ENCODE assay signal across 8 mouse cellular contexts in genomic region chr4:134913413-134913812, GRCm38 (mm10). TPM values are rescaled to one million over a fixed set of nuclear protein-coding genes. Genes with fewer than 3 reads are reported as not detected.
DNase-seq lines count a peak whose midpoint lies in the region; ATAC-seq and TF ChIP-seq lines count a peak whose summit lies in the region.
"Had no signal": no experiment of that assay in that cellular context is flagged by ENCODE, and none has a peak within 500 bp of the region (broad histone marks: within the 10 kb centered on the region; RNA-seq: fewer than 3 reads in every experiment).

No protein-coding gene starts in this region.

- peak; percentile 90 for TF ChIP-seq CTCF in G1E (IDR thresholded peaks at IDR 0.05; ENCODE audit: low read depth, low read length)

- no peak for DNase-seq in G1E (ENCODE audit: low spot score)
- DNase-seq in adrenal gland, postnatal 36 days, result peak; percentile 86 to 87
- DNase-seq in embryonic facial prominence, embryonic 14.5 days (ENCODE audit: low spot score), result peak; percentile 68
- peak; percentile 65 to 81 for DNase-seq in heart, postnatal 10 days
- peak; percentile 59 for DNase-seq in layer of hippocampus, adult 9-11 months
- DNase-seq in right cerebral cortex, postnatal 4 days, result peak; percentile 84

- WGBS in embryonic facial prominence, embryonic 14.5 days, result 31% methylated on average over 3 of the region's 3 CpGs
- WGBS in macrophage (ENCODE audit: missing documents), result 33% methylated on average over 3 of the region's 3 CpGs

- H3K4me3 ChIP-seq in G1E (ENCODE audit: low read depth, low read length), result peak overlapping the region; percentile 66; the same call in 1 of the 2 replicates
- peak overlapping the region; percentile 98 for H3K4me3 ChIP-seq in embryonic facial prominence, embryonic 14.5 days (ENCODE audit: low read depth, low read length)
- H3K4me3 ChIP-seq in macrophage (ENCODE audit: inconsistent target), result peak overlapping the region; percentile 79

- no peak overlapping the region for H3K27ac ChIP-seq in embryonic facial prominence, embryonic 14.5 days (replicated peaks; ENCODE audit: low read depth, low read length)
- H3K27ac ChIP-seq in macrophage, result peak overlapping the region; percentile 87

- H3K27me3 ChIP-seq in G1E (ENCODE audit: insufficient read depth, low read length), result no peaks in the 10 kb centered on the region
- H3K27me3 ChIP-seq in embryonic facial prominence, embryonic 14.5 days (replicated peaks; ENCODE audit: control insufficient read depth, insufficient read depth, low read length), result no peaks in the 10 kb centered on the region

- no peak overlapping the region for H3K9ac ChIP-seq in embryonic facial prominence, embryonic 14.5 days (ENCODE audit: low read depth, low read length)

- peak overlapping the region; percentile 80 for H3K4me2 ChIP-seq in embryonic facial prominence, embryonic 14.5 days (ENCODE audit: low read depth, low read length)

- intact Hi-C loops in heart, postnatal 10 days (cut with DNase I), result no loop called here

- H3K36me3 ChIP-seq in G1E (replicated peaks), result peaks cover 39% of the 10 kb centered on the region
- H3K36me3 ChIP-seq in embryonic facial prominence, embryonic 14.5 days (ENCODE audit: control insufficient read depth, insufficient read depth, low read length), result peaks cover 37% of the 10 kb centered on the region
- peaks cover 28% of the 10 kb centered on the region for H3K36me3 ChIP-seq in macrophage (ENCODE audit: inconsistent target)

- ATAC-seq in G1E (ENCODE audit: extremely low read depth, insufficient number of reproducible peaks, low FRiP score, poor library complexity, severe bottlenecking), result no peak
- no peak for ATAC-seq in embryonic facial prominence, embryonic 14.5 days (ENCODE audit: low read depth)

- H3K79me2 ChIP-seq in macrophage (ENCODE audit: inconsistent target), result peaks cover 73% of the 10 kb centered on the region

- H3K4me1 ChIP-seq in G1E (ENCODE audit: insufficient read depth, low read depth, low read length), result peaks cover 57% of the 10 kb centered on the region
- peaks cover 5% of the 10 kb centered on the region; the same call in 1 of the 2 replicates for H3K4me1 ChIP-seq in embryonic facial prominence, embryonic 14.5 days (ENCODE audit: control insufficient read depth, insufficient read depth, low read length)

- H3K9me3 ChIP-seq in G1E (replicated peaks), result no peaks in the 10 kb centered on the region
- no peaks in the 10 kb centered on the region for H3K9me3 ChIP-seq in embryonic facial prominence, embryonic 14.5 days (ENCODE audit: control insufficient read depth, low read length)

RNA-seq across cellular contexts. Expression of gene Tmem50a, which starts 1.4 kb away (rescaled TPM):
- total RNA-seq in G1E (2014; fragmentation: Nextera tagmentation), result 174 and 225 TPM in 2 replicates
- total RNA-seq in G1E (2017), result 218 and 250 TPM in 2 replicates
- 8.0 and 10.3 TPM in 2 replicates for polyA plus RNA-seq in G1E (2012)
- total RNA-seq in adrenal gland, postnatal 36 days (2021), result 100 to 1,000 TPM; 229 to 405 TPM
- polyA plus RNA-seq in embryonic facial prominence, embryonic 14.5 days (2014; fragmentation: Nextera tagmentation; extraction: Ambion mirVana), result 140 and 144 TPM in 2 replicates
- total RNA-seq in heart, postnatal 10 days (2021), result 10 to 100 TPM; 80.8 to 85.0 TPM
- total RNA-seq in macrophage (2018; cell fraction: chromatin; rRNA removed), result 10 to 100 TPM in 24 of 26 experiments, 1 to 10 TPM in 2; 6.3 to 68.8 (median 31.3) TPM
- 100 to 1,000 TPM; 294 to 457 (median 369) TPM for total RNA-seq in macrophage (2018; cell fraction: cytosol; rRNA removed)
- 100 to 1,000 TPM; 103 to 331 (median 212) TPM for total RNA-seq in macrophage (2018; cell fraction: nucleus; rRNA removed)
- polyA plus RNA-seq in macrophage (2018), result 279 to 472 TPM (median 312 TPM) in 3 replicates

RNA-seq across cellular contexts. Expression of gene Rsrp1, which starts 10.0 kb away (rescaled TPM):
- 260 and 286 TPM in 2 replicates for total RNA-seq in G1E (2014; fragmentation: Nextera tagmentation)
- total RNA-seq in G1E (2017), result 446 and 492 TPM in 2 replicates
- polyA plus RNA-seq in G1E (2012), result 468 and 529 TPM in 2 replicates
- total RNA-seq in adrenal gland, postnatal 36 days (2021), result 100 to 1,000 TPM; 378 to 436 TPM
- 349 and 369 TPM in 2 replicates for polyA plus RNA-seq in embryonic facial prominence, embryonic 14.5 days (2014; fragmentation: Nextera tagmentation; extraction: Ambion mirVana)
- total RNA-seq in heart, postnatal 10 days (2021), result 100 to 1,000 TPM; 146 to 154 TPM
- total RNA-seq in macrophage (2018; cell fraction: chromatin; rRNA removed), result 1,000 to 10,000 TPM; 1,324 to 5,431 (median 3,054) TPM
- 100 to 1,000 TPM in 20 of 26 experiments, 10 to 100 TPM in 6; 61.4 to 373 (median 140) TPM for total RNA-seq in macrophage (2018; cell fraction: cytosol; rRNA removed)
- 1,000 to 10,000 TPM; 1,034 to 3,524 (median 2,239) TPM for total RNA-seq in macrophage (2018; cell fraction: nucleus; rRNA removed)
- 194 to 679 TPM (median 250 TPM) in 3 replicates for polyA plus RNA-seq in macrophage (2018)

RNA-seq across cellular contexts. Expression of gene Syf2, which starts 17.3 kb away (rescaled TPM):
- total RNA-seq in G1E (2014; fragmentation: Nextera tagmentation) (48.8 and 49.0 TPM in 2 replicates), G1E (2017) (175 and 187 TPM in 2 replicates)
- polyA plus RNA-seq in G1E (2012) (36.7 and 52.3 TPM in 2 replicates), macrophage (2018) (65.7 to 116 TPM (median 81.0 TPM) in 3 replicates)
- 100 to 1,000 TPM in 1 of 2 experiments, 10 to 100 TPM in 1; 84.2 to 102 TPM for total RNA-seq in adrenal gland, postnatal 36 days (2021)
- polyA plus RNA-seq in embryonic facial prominence, embryonic 14.5 days (2014; fragmentation: Nextera tagmentation; extraction: Ambion mirVana), result 59.7 and 60.0 TPM in 2 replicates
- total RNA-seq in heart, postnatal 10 days (2021), result 10 to 100 TPM; 48.7 TPM
- 100 to 1,000 TPM in 5 of 26 experiments, 10 to 100 TPM in 21; 38.8 to 170 (median 62.8) TPM for total RNA-seq in macrophage (2018; cell fraction: chromatin; rRNA removed)
- total RNA-seq in macrophage (2018; cell fraction: cytosol; rRNA removed), result 10 to 100 TPM; 59.8 to 95.0 (median 70.9) TPM
- 100 to 1,000 TPM in 4 of 26 experiments, 10 to 100 TPM in 22; 36.1 to 155 (median 46.9) TPM for total RNA-seq in macrophage (2018; cell fraction: nucleus; rRNA removed)

RNA-seq across cellular contexts. Expression of gene Rhd, which starts 49.1 kb away (rescaled TPM):
- total RNA-seq in G1E (2014; fragmentation: Nextera tagmentation) (3.2 and 69.7 TPM in 2 replicates), G1E (2017) (9.8 and 12.4 TPM in 2 replicates)
- polyA plus RNA-seq in G1E (2012) (2.9 and 3.3 TPM in 2 replicates), macrophage (2018) (not detected in 3 replicates)
- total RNA-seq in adrenal gland, postnatal 36 days (2021), result under 1 TPM in 1 of 2 experiments, not detected in 1; 0.89 TPM
- polyA plus RNA-seq in embryonic facial prominence, embryonic 14.5 days (2014; fragmentation: Nextera tagmentation; extraction: Ambion mirVana), result 3.0 and 4.3 TPM in 2 replicates
- total RNA-seq in heart, postnatal 10 days (2021), result 1 to 10 TPM; 3.8 to 4.9 TPM
- not detected for total RNA-seq in macrophage (2018; cell fraction: chromatin; rRNA removed)
- under 1 TPM in 9 of 26 experiments, not detected in 17; 0.09 to 0.43 (median 0.14) TPM for total RNA-seq in macrophage (2018; cell fraction: cytosol; rRNA removed)
- not detected for total RNA-seq in macrophage (2018; cell fraction: nucleus; rRNA removed)
- total RNA-seq: left cerebral cortex, postnatal 25 days had no signal
